Mouse (Mus musculus): ENCODE results near the gene 4930451I11Rik. TPM values are rescaled to one million over a fixed set of nuclear protein-coding genes. Genes with fewer than 3 reads are reported as not detected.

Gene 4930451I11Rik
- polyA plus RNA-seq (2015; fragmentation: Nextera tagmentation; extraction: Ambion mirVana): not detected in 2 replicates

DNA sequence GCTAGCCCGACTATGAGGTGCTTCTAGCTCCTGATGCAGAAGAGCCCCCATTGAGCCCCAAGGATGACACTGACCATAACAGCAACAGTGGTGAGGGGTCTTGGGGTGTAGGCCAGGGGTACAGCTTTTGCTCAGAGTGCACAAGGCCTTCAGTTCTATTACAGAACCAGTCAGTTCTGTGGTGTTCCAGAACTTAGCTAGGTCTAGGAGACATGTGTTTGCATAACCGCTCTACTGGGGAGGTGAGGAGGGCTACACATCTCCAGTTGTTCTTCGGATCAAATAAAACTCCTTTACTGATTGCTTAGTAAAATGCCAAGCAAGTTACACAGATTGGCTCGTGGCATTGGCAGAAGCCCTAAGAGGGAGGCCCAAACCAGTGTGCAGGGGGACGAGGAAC is at the start of gene 4930451I11Rik:
Gene 4930451I11Rik (minus strand): TSS at position 101 of the 400 bp plus-strand sequence.

DNA sequence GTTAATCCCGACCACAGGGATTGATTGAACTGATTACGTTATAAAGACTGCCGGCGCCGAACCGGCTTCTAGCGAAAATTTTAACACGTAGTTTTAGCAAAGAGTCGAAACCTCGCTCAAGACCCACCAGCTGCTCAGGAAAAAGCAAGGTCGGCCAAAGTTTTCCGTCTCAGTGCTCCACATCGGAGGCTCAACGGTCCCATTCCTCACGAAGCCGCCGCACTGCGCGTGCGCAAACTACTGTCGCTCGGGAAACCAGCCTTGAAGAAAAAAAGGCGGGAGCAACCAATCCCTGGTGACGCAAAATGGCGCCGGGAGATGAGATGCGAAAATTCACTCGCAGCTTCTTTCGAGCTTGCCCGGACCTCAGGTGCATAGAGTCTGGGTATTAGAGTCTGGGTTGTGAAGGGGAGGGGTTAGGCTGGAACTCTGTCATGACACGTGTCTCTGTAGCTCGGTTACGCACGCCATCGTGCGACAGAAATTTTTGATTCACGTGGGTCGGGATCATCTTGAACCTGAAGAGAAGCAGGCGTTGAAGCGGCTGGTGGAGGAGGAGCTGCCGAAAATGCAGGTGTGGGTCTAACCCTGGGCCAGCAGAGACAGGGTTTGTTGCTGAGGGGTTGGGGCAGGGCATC is 30.8 kb upstream of the 4930451I11Rik start, which contains the start of gene Ino80e:
Gene Ino80e (minus strand): TSS at position 231 of the 638 bp plus-strand sequence.

DNA sequence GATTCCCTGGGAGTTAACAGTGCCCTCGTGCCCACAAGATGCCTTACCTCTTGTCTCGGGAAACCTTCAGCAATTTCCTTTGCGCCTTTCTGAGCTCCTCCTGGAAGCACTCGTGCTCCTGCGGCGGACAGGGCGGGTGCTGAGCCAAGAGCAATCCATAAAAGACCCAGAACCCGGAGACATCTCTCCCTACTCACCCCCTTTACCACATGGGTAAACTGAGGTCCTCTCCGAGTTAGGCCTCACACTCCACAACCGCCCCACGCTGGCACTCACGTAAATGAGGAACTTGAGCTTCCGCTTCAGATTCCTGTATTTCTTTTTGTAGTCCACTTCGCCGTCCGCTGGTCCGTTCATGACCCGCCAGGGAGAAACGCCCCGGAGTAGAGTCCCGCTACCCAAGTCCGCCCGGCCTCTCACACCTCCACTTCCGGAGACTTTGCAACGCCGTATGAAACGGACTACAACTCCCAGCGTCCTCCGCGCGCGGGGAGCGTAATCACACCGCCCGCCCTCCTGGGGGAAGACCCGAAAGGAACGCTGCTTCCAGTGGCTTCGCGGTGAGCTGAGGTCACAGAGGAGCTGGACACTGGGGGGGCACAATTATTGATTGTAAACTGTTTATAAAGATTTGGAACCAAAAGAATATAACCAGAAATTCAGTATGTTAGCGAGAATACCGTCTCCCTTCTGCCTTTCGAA is 30.1 kb upstream of the 4930451I11Rik start, which contains the start of gene Hirip3:
Gene Hirip3 (plus strand): TSS at position 544 of the 702 bp plus-strand sequence.

DNA sequence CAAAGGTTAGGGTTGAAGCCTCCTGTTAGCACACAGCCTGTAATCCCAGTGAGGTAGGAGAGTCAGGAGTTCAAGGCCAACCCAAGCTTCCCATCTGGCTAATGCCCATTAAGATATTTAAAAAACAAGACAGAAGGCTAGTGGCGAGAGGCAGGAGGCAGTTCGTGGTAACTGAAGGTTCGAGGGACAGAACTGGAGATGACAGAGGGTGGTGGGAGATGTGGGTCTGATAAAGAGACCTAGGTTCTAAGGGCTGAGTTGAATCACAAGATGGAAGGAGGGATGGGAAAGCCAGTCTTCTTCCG is 15.6 kb upstream of the 4930451I11Rik start, which contains the start of gene Doc2a:
Gene Doc2a (plus strand): TSS at position 301 of the 305 bp plus-strand sequence.

DNA sequence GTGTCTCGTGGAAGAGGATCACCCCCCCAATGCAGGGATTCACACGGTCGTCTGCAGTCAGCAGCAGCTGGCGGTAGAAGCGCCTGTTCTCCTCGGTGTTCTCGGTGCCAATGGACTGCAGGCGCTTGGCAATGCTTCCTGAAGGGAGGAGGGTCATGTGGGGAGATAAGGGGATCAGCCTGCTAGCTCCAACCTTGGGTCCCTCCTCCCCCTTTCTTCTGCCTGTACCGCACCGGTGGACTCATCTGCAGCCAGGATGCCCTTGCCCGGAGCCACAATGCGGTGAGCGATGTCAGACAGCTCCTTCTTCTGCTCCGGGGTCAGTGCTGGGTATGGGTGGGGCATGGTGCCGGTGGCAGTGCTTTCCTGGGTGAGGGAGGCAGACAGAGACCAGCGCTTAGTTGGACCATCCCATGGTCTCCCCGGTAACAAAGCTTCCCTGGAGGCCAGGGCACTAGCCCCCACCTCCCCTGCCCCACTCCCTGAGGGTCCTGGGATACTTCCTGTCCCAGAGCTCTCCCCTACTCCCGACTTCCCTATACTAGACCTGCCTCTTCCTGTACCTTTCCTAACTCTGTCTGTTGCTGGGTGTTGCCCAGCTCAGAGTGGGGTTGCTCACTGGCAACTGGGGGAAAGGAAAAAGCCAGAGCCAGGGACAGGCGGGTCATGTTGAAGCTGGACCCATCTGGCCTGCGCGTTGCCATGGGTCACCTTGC is 33.9 kb downstream of the 4930451I11Rik start, which contains the start of gene Fam57b:
Gene Fam57b (plus strand): TSS at position 258 of the 716 bp plus-strand sequence.

DNA sequence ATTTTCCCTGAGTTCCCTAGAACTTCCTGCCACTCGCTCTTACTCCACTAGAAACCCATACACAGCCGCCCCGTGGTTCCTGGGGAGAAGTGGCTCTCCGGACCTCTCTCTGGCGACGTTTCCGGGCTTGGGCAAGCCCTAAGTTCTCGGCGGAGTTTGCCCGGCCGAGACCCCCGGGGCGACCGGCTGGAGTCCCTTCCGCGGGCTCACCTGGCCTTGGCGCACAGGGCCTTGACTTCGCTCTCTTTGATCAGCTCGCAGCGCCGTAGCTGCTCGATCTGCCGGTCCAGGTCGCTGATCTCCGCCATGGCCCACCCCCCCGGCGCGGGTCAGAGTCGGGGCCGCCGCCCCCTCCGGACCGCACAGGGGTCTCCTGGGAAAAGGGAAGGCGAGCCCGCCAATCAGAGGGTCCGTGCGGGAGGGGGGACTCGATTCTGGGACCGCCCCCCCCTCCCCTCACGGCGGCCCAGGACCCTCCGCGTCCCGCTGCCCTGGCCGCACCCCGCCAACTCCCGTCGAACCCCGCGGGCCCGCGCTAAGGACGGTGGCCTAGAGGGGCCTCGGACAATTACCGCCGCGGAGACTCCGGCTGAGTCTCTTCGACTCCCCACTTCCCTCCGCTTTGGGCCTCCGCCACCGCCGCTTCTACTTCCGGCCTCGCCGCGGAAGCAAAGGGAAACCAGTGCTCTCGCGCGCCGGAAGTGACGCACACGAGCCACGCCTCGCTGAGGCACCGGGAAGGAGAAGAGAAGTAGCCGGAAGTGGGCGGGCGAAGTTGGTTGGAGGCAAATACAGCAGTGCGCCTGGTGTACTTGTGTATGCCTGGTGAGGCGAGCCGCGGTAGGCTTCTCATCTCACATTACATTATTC is 39.4 kb downstream of the 4930451I11Rik start, which contains the start of gene Ppp4c:
Gene Ppp4c (minus strand): TSS at position 646 of the 870 bp plus-strand sequence.

DNA sequence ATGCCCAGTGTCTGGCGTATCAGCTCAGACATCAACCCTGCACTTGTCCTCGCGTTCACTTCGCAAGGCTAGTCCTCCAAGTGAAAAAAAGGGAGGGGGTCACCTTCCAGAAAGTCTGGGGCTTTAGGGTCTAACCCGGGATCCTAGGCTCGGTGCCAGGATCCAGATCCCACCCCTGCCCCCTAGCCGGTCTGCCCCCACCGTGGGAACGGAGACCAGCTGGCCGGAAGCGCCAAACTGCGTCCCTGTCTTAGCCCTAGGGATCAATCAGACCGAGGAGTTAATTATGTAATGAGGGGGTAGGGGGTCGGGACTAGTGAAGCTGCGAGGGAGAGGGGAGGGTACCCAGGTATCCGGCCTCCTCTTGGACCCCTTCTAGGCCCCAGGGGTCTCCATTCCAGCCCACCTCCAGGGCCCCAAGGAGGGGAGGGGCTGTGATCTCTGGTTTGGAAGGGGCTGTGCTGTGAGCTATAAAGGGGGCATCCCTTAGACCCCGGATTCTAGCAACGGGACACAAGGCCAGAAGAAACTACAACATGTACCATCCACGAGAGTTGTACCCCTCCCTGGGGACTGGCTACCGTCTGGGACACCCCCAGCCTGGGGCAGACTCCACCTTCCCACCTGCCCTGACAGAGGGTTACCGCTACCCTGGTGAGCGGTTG is 50.3 kb downstream of the 4930451I11Rik start, which contains the start of gene Tbx6:
Gene Tbx6 (plus strand): TSS at position 513 of the 665 bp plus-strand sequence.

Other genes starting within 250 kb of the 4930451I11Rik start
- gene Apobr, start 246.7 kb downstream of the 4930451I11Rik start, polyA plus RNA-seq (2015; fragmentation: Nextera tagmentation; extraction: Ambion mirVana): 0.72 and 1.1 TPM in 2 replicates
- gene Cln3, start 245.8 kb downstream of the 4930451I11Rik start, polyA plus RNA-seq (2015; fragmentation: Nextera tagmentation; extraction: Ambion mirVana): 11.5 and 16.2 TPM in 2 replicates
- not detected in 2 replicates for gene Il27, start 236.7 kb downstream of the 4930451I11Rik start, polyA plus RNA-seq (2015; fragmentation: Nextera tagmentation; extraction: Ambion mirVana)
- 28.9 and 66.2 TPM in 2 replicates for gene Nupr1, start 200.8 kb downstream of the 4930451I11Rik start, polyA plus RNA-seq (2015; fragmentation: Nextera tagmentation; extraction: Ambion mirVana)
- 17.4 and 21.8 TPM in 2 replicates for gene Sgf29, start 182.3 kb downstream of the 4930451I11Rik start, polyA plus RNA-seq (2015; fragmentation: Nextera tagmentation; extraction: Ambion mirVana)
- 27.9 and 56.4 TPM in 2 replicates for gene Sult1a1, start 155.2 kb downstream of the 4930451I11Rik start, polyA plus RNA-seq (2015; fragmentation: Nextera tagmentation; extraction: Ambion mirVana)
- 73.2 and 75.7 TPM in 2 replicates for gene Bola2, start 136.2 kb downstream of the 4930451I11Rik start, polyA plus RNA-seq (2015; fragmentation: Nextera tagmentation; extraction: Ambion mirVana)
- gene Slx1b, start 135.9 kb downstream of the 4930451I11Rik start, polyA plus RNA-seq (2015; fragmentation: Nextera tagmentation; extraction: Ambion mirVana): 3.7 and 5.2 TPM in 2 replicates
- 12.8 and 18.1 TPM in 2 replicates for gene Coro1a, start 123.9 kb downstream of the 4930451I11Rik start, polyA plus RNA-seq (2015; fragmentation: Nextera tagmentation; extraction: Ambion mirVana)
- gene Mapk3, start 72.0 kb downstream of the 4930451I11Rik start, polyA plus RNA-seq (2015; fragmentation: Nextera tagmentation; extraction: Ambion mirVana): 40.3 and 40.6 TPM in 2 replicates
- gene Gdpd3, start 65.3 kb downstream of the 4930451I11Rik start, polyA plus RNA-seq (2015; fragmentation: Nextera tagmentation; extraction: Ambion mirVana): 1.2 and 2.3 TPM in 2 replicates
- 155 and 192 TPM in 2 replicates for gene Ypel3, start 54.7 kb downstream of the 4930451I11Rik start, polyA plus RNA-seq (2015; fragmentation: Nextera tagmentation; extraction: Ambion mirVana)
- gene Tbx6, start 50.2 kb downstream of the 4930451I11Rik start, polyA plus RNA-seq (2015; fragmentation: Nextera tagmentation; extraction: Ambion mirVana): 0.15 and 0.27 TPM in 2 replicates
- 94.5 and 113 TPM in 2 replicates for gene Ppp4c, start 39.1 kb downstream of the 4930451I11Rik start, polyA plus RNA-seq (2015; fragmentation: Nextera tagmentation; extraction: Ambion mirVana)
- 1.6 and 1.8 TPM in 2 replicates for gene Fam57b, start 34.0 kb downstream of the 4930451I11Rik start, polyA plus RNA-seq (2015; fragmentation: Nextera tagmentation; extraction: Ambion mirVana)
- gene Doc2a, start 15.8 kb upstream of the 4930451I11Rik start, polyA plus RNA-seq (2015; fragmentation: Nextera tagmentation; extraction: Ambion mirVana): 0.24 and 0.37 TPM in 2 replicates
- 10.0 TPM in 2 replicates for gene Hirip3, start 30.3 kb upstream of the 4930451I11Rik start, polyA plus RNA-seq (2015; fragmentation: Nextera tagmentation; extraction: Ambion mirVana)
- 28.3 and 39.2 TPM in 2 replicates for gene Ino80e, start 30.7 kb upstream of the 4930451I11Rik start, polyA plus RNA-seq (2015; fragmentation: Nextera tagmentation; extraction: Ambion mirVana)
- 17.4 and 18.3 TPM in 2 replicates for gene Taok2, start 53.1 kb upstream of the 4930451I11Rik start, polyA plus RNA-seq (2015; fragmentation: Nextera tagmentation; extraction: Ambion mirVana)
- 22.8 and 29.8 TPM in 2 replicates for gene Tmem219, start 91.3 kb upstream of the 4930451I11Rik start, polyA plus RNA-seq (2015; fragmentation: Nextera tagmentation; extraction: Ambion mirVana)
- gene Kctd13, start 97.2 kb upstream of the 4930451I11Rik start, polyA plus RNA-seq (2015; fragmentation: Nextera tagmentation; extraction: Ambion mirVana): 6.0 and 7.1 TPM in 2 replicates
- not detected in 2 replicates for gene Asphd1, start 117.9 kb upstream of the 4930451I11Rik start, polyA plus RNA-seq (2015; fragmentation: Nextera tagmentation; extraction: Ambion mirVana)
- gene Sez6l2, start 118.9 kb upstream of the 4930451I11Rik start, polyA plus RNA-seq (2015; fragmentation: Nextera tagmentation; extraction: Ambion mirVana): 0.65 and 0.96 TPM in 2 replicates
- 45.2 and 57.4 TPM in 2 replicates for gene Cdipt, start 144.3 kb upstream of the 4930451I11Rik start, polyA plus RNA-seq (2015; fragmentation: Nextera tagmentation; extraction: Ambion mirVana)
- gene Cdiptos, start 144.5 kb upstream of the 4930451I11Rik start, polyA plus RNA-seq (2015; fragmentation: Nextera tagmentation; extraction: Ambion mirVana): 1.2 and 1.6 TPM in 2 replicates
- gene Mvp, start 183.0 kb upstream of the 4930451I11Rik start, polyA plus RNA-seq (2015; fragmentation: Nextera tagmentation; extraction: Ambion mirVana): 13.8 and 18.8 TPM in 2 replicates
- gene Pagr1b, start 184.8 kb upstream of the 4930451I11Rik start, polyA plus RNA-seq (2015; fragmentation: Nextera tagmentation; extraction: Ambion mirVana): not detected in 2 replicates
- 37.2 and 37.9 TPM in 2 replicates for gene Pagr1a, start 185.7 kb upstream of the 4930451I11Rik start, polyA plus RNA-seq (2015; fragmentation: Nextera tagmentation; extraction: Ambion mirVana)
- 9.2 and 17.4 TPM in 2 replicates for gene Gm42742, start 189.5 kb upstream of the 4930451I11Rik start, polyA plus RNA-seq (2015; fragmentation: Nextera tagmentation; extraction: Ambion mirVana)
- gene Prrt2, start 189.6 kb upstream of the 4930451I11Rik start, polyA plus RNA-seq (2015; fragmentation: Nextera tagmentation; extraction: Ambion mirVana): 3.0 and 4.0 TPM in 2 replicates
- 21.3 and 26.0 TPM in 2 replicates for gene Maz, start 195.4 kb upstream of the 4930451I11Rik start, polyA plus RNA-seq (2015; fragmentation: Nextera tagmentation; extraction: Ambion mirVana)
- gene Kif22, start 210.8 kb upstream of the 4930451I11Rik start, polyA plus RNA-seq (2015; fragmentation: Nextera tagmentation; extraction: Ambion mirVana): 20.9 and 23.2 TPM in 2 replicates

Measured in skeletal muscle tissue, postnatal 0 days (tissue).